Mouse (Mus musculus) adrenal gland, adult 18-20 months (tissue): ENCODE measurements at regions not wholly inside any gene's neighbourhood (a gene's known extent, or its start where the extent isn't known, plus 50 kb on each side); places are given as distances from the start of the nearest gene placed in this dataset.
A peak's percentile ranks its signal among the peaks of the same experiment; 100 is the strongest.

Experiments
- DNase-seq, 2 experiments: peaks; one replicate each; pipeline ENCODE4 v3.0.0; 2021 to 2022; ENCODE audit warnings: low spot score in 2 of 2

- no peak for DNase-seq
These were observed 317.4 kb downstream of the Gm10184 start for GRCm38 (mm10) chr17:89592826-89593225.

- DNase-seq, result no peak
These were observed 350.7 kb downstream of the Gm10184 start for GRCm38 (mm10) chr17:89559506-89559905.

DNA sequence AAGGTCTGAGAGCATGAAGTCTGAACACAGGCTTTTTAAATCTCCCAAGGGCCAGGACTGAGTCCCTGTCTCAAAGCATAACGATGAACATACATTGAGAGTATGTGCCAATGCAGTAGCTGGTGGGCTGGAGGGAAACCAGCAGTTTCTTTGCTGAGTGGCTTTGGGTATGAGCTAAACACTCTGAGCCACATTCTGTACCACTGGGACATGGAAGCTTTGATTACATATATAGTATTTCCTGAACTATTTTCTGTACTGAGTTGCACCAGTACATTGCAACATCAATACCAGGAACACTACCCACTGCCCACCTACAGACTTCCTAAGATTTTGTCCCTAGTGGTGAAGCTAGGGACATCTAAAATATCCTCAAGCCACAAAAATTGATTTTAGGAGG, 354.3 kb upstream of the Fshr start:
- no peak for DNase-seq

DNA sequence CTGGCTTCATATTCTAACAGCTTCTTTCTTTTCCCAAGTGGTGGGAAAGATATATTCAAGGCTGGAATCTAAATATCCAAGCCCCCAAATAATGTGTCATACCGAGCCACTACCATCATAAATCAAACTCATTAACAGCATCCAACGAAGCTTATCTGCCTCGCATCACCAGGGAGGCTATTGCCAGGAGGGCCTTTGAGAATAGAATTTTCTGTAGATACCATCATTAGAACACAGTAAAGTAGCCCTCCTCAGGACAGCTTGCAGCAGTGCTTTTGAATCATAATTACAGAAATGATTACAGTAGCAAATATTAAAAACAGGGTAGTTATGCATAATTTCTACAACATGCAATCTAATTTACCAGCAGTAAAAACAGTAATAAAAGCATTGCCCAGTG, 353.1 kb upstream of the Fshr start:
- no peak for DNase-seq

- DNase-seq, result no peak
These were observed 350.3 kb upstream of the Fshr start for GRCm38 (mm10) chr17:89550758-89551157.

DNA sequence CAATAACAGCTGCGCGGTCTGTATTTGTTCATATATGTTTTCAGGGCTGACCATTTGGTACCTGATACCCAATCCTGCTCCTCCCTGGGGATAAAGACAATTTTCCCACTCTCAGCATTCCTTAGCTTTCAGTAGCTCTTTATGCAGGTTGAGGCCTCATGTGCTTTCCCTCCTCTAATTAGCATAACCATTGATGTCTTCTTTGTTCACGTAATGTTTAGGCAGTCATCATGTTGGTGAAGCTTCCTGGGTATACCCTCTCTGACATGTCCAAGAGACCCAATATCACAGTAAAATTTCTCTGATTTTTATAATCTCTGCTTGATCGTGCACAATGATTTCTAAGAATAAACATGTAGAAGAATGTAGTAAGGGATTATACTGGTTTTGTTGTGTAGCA, 321.4 kb upstream of the Fshr start:
- no peak for DNase-seq

- DNase-seq, result no peak
These were observed 318.9 kb upstream of the Fshr start for GRCm38 (mm10) chr17:89519413-89519812.

GRCm38 (mm10) chr17:89505288-89505687, 304.8 kb upstream of the Fshr start:
- no peak for DNase-seq

DNA sequence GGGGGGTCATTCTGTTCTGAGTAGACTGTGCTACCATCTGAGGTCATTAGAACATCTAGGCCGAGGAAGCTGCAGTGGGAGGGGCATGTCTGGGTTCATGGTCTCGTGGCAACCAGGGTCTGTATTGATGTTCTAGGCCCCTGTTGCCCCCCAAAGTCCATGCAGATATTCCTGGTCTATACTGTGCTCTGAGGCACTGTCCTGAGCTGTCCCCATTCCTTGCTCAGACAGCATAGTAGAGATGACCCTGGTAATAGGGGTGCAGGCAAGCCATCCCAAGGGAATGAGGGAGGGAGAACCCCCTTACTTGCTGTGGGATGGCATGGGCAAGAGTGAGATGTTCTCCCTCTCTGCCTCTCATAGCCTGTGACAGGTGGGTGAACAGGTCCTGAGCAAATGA, 293.1 kb upstream of the Fshr start:
- no peak for DNase-seq

- no peak for DNase-seq
These were observed 266.0 kb upstream of the Fshr start for GRCm38 (mm10) chr17:89466486-89466885.

- DNase-seq, result no peak
These were observed 265.4 kb upstream of the Fshr start for GRCm38 (mm10) chr17:89465883-89466282.

- no peak for DNase-seq
These were observed 260.0 kb upstream of the Fshr start for GRCm38 (mm10) chr17:89460438-89460837.

DNA sequence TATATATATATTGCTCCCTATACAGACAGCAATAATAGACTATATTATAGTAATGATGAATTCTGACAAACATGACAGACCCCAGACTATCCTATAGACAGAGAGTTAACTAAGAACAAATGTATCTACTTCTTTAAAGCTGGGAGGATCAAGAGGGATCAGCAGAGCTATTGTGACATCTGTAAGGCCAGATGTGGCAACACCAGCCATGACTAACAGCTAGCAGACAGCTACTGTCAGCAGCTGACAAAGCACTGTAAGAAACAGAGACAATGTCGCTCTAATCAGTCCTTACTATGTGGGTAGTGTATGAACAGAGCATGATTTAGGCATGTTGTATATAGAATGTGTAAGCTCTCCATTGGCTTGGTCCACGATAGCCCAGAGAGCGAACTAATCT, 253.8 kb upstream of the Fshr start:
- no peak for DNase-seq

- peak in 1 of 2 experiments; percentile 7 for DNase-seq
These were observed 250.2 kb upstream of the Fshr start for GRCm38 (mm10) chr17:89450724-89451123.

DNA sequence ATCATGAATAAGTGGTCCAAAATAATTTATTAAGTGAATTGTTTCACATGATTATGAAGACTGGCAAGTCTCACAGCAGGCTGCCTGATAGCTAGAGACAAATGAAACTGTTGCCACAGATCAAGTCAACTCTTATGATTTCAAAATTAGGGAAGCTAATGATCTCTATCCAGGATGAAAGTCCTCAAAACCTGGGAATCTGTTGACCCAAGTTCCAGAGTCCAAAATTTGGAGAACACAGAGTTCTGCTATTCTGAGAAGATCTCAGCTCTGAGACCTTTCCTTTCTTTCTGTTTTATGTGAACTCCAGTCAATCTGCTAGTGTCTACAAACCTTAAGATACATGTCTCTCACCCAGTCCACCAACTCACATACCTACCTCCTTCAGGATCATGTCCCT, 248.9 kb upstream of the Fshr start:
- no peak for DNase-seq

DNA sequence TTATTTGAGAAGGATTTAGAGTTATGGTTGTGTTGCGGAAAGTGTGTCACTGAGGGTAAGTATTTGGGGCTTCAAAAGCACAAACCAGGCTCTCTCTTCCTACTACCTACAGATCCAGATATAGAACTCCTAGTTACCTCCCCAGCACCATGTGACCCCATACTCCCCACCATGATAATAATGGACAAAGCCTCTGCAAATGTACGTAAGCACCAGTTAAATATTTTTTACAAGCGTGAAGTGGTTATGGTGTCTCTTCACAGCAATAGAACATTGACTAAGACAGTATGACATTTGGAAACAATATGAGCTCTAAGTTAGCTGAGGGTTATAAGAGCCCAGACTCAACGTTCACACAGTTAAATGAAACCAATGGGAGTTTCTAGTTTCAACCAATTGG, 233.8 kb upstream of the Fshr start:
- no peak for DNase-seq

GRCm38 (mm10) chr17:89410026-89410425, 209.6 kb upstream of the Fshr start:
- no peak for DNase-seq

- DNase-seq, result no peak
These were observed 205.1 kb upstream of the Fshr start for GRCm38 (mm10) chr17:89405589-89405988.

DNA sequence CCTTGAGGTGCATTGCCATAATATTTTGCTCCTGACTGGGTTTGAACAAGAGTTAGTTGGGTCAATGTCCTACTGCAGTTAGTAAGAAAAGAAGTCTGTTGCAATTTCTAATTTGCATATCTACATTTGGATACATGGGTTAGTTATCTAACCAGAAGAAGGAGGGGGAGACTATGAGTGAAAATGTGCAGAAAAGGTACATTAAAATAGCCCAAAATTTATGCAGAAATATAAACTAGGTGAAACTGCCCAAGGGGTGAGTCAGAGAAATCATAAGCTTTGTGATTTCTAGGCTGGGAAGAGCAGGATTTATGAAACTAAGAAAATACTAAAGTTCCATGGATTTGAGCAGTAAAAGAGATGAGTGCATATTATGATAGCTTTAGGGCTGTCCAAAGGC, 156.8 kb upstream of the Fshr start:
- DNase-seq, result no peak

DNA sequence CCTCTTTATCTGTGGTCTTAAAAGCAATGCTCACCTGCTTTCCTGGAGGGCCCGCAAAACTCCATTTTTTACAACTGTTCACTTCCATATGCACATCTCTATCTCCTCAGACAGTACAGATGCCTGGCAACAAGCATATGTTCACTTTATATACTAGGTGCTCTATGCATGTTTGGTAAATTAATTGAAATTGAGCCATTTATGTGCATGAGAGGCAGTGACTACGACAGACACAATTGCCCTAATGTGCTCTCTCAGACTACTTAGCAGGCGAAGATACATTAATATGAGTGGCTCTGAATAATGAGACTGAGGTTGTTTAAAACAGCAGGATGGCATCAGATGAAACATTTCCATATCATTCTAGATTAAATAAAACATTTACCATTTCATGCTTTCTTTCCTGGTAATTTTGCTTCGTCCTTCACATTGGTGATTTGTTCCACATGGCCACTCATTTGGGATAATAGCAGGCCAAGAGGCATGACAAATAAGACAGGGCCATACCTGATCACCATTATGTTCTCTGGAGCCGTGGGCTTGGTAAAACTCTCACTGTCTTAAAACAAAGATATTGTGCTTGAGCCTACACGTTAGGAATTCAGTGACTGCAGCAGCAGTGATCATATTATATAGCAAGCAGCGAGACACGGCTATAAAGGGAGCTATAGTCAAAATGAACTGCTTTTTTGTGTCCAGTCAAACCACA, 140.2 kb upstream of the Fshr start:
- DNase-seq, result no peak

- no peak for DNase-seq
These were observed 119.3 kb upstream of the Fshr start for GRCm38 (mm10) chr17:89319602-89320288.

DNA sequence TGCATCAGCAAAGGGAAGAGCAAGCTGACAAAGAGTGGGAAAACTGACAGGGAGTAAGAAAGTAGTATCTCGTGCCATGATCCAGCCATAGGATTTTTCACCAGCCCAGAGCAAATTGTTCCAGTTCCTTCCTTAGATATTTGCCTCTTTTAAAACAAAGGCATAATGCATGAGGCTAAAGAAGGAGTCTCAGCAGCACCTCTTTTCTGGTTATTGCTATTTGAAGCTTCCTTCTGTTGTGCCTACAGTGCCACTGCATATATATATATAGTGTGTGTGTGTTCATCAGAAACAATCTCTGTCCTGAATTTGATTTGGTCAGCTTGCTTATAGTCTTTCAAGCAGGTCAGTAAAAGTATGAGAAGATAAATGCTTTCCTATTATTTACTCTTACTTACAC, 117.9 kb upstream of the Fshr start:
- no peak for DNase-seq

- DNase-seq, result no peak
These were observed 110.7 kb upstream of the Fshr start for GRCm38 (mm10) chr17:89311133-89311532.
